Mouse (Mus musculus) stomach, postnatal 0 days (tissue): ENCODE measurements around the gene Ncoa3.

Source experiments
- CTCF ChIP-seq: IDR thresholded peaks from 2 replicates; pipeline ENCODE4 v1.5.1; 2016; ENCODE audit warnings: antibody characterized with exemption, low read depth, mild to moderate bottlenecking, moderate library complexity
- EP300 ChIP-seq: optimal IDR thresholded peaks from 2 replicates; pipeline ENCODE3; 2016; ENCODE audit warnings: antibody characterized with exemption

- TF ChIP-seq CTCF (no peak), EP300 (no peak)
These were observed 33.9 kb upstream of the Ncoa3 start for GRCm38 (mm10) chr2:165958556-165958955.
